Mouse (Mus musculus) heart, embryonic 14.5 days (tissue): ENCODE results near the gene Mcm3. TPM values are rescaled to one million over a fixed set of nuclear protein-coding genes. Genes with fewer than 3 reads are reported as not detected.

ENCODE experiments used
- ATAC-seq: fragments of 200-750 bp; cut with Nextera tagmentation; 2 replicates; pipeline ENCODE4 v1.8.0; 2017; ENCODE audit warnings: low read depth, moderate TSS enrichment; ENCODE audit not compliant: insufficient number of reproducible peaks, insufficient read depth, low FRiP score
- H3K27ac ChIP-seq, 2 experiments: fragments of 200-500 bp in 1 of 2; fragments of 300-500 bp in 1 of 2; sonication (generic) in 1 of 2; replicated peaks in 1 of 2; 2 replicates each; pipeline ENCODE4 v1.5.1; 2012 to 2014; ENCODE audit warnings: low read depth in 2 of 2, low read length in 2 of 2, control low read depth in 1 of 2, mild to moderate bottlenecking in 1 of 2, mixed read lengths in 1 of 2; ENCODE audit not compliant: control insufficient read depth in 1 of 2, insufficient read depth in 1 of 2
- H3K27me3 ChIP-seq: fragments of 300-500 bp; sonication (generic); 2 replicates; pipeline ENCODE4 v1.6.1; 2014; ENCODE audit warnings: mild to moderate bottlenecking, low read length, control low read depth; ENCODE audit not compliant: control insufficient read depth, insufficient read depth
- H3K36me3 ChIP-seq: fragments of 300-500 bp; sonication (generic); 2 replicates; pipeline ENCODE4 v1.6.1; 2014; ENCODE audit warnings: mild to moderate bottlenecking, control low read depth, low read length, mixed read lengths; ENCODE audit not compliant: control insufficient read depth, insufficient read depth
- H3K4me1 ChIP-seq, 2 experiments: fragments of 200-500 bp in 1 of 2; fragments of 300-500 bp in 1 of 2; sonication (generic) in 1 of 2; 2 replicates each; pipeline ENCODE4 v1.6.1; 2012 to 2014; ENCODE audit warnings: low read length in 2 of 2, control low read depth in 1 of 2, mixed read lengths in 1 of 2; ENCODE audit not compliant: control insufficient read depth in 2 of 2, insufficient read depth in 2 of 2
- H3K4me2 ChIP-seq: fragments of 300-500 bp; sonication (generic); 2 replicates; pipeline ENCODE4 v1.6.1; 2014; ENCODE audit warnings: mild to moderate bottlenecking, low read length
- H3K4me3 ChIP-seq, 2 experiments: fragments of 200-500 bp in 1 of 2; fragments of 300-500 bp in 1 of 2; sonication (generic) in 1 of 2; 2 replicates each; pipeline ENCODE4 v1.5.1; 2012 to 2014; ENCODE audit warnings: low read length in 2 of 2, mild to moderate bottlenecking in 2 of 2, control low read depth in 1 of 2, low read depth in 1 of 2, moderate library complexity in 1 of 2; ENCODE audit not compliant: control insufficient read depth in 1 of 2, insufficient read depth in 1 of 2
- H3K9ac ChIP-seq: fragments of 300-500 bp; sonication (generic); 2 replicates; pipeline ENCODE4 v1.6.1; 2014; ENCODE audit warnings: mild to moderate bottlenecking, low read length
- H3K9me3 ChIP-seq: fragments of 300-500 bp; sonication (generic); 2 replicates; pipeline ENCODE4 v1.6.1; 2016; ENCODE audit warnings: low read length, control low read depth; ENCODE audit not compliant: control insufficient read depth
- whole genome bisulfite sequencing: fragments of 180-500 bp; shearing (Covaris S2); extraction: QIAGEN DNeasy Blood & Tissue Kit; methylation state at CpG from one replicate; pipeline ENCODE4 v1.1.7; 2014; 5-methylcytosine and 5-hydroxymethylcytosine counted together
- polyA plus RNA-seq: library from polyadenylated mRNA; unstranded; fragments of >200 nt; fragmentation: Nextera tagmentation; extraction: Ambion mirVana; gene quantifications from 2 replicates; pipeline ENCODE4 v1.2.1, GENCODE M21; 2014

The Mcm3 gene
- 85.2 and 86.9 TPM in 2 replicates for polyA plus RNA-seq

DNA sequence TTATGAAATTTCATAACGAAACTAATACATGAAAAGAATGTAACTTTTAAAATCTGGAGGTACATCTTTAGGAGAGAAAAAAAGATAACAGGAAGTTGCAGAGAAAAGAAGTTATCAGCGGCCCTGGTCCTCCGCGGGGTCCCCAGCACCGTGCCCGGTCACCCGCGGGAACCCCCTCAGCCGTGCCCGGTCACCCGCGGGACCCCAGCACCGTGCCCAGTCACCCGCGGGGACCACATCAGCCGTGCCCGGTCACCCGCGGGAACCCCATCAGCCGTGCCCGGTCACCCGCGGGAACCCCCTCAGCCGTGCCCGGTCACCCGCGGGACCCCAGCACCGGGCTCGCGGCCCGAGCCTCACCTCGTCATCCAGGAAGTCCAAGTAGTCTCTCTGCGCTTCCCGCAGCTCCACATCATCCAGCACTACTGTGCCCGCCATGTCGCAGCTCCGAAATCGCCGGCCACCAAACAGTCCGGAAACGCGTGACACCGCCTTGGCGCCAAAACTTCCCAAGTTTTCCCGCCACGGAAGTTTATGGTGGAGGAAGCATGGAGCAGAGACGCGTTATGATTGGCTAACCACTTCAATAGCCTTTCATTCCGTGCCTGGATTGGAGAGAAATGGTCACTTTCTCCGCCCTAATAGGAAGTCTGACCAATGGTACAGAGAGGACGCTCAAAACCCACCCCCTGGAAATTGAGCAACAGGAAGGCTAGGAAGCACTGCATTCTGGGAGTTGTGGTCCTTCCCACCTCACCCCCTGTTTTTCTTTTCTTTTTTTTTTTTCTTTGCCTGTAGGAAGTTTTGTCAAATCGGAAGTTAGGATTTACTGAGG, at the start of gene Mcm3:
Gene Mcm3, minus strand, starts transcription at position 542 of the 835 bp plus-strand sequence.
- H3K4me2 ChIP-seq, result peak within 1 kb of the TSS; percentile 75
- WGBS, result 1% methylated on average over 48 of the region's 52 CpGs
- H3K9me3 ChIP-seq, result no peaks in the 10 kb centered on the region
- no peaks in the 10 kb centered on the region for H3K27me3 ChIP-seq
- peak within 1 kb of the TSS; percentile 74 to 89 for H3K4me3 ChIP-seq
- peak; percentile 97 for ATAC-seq
- H3K27ac ChIP-seq, result peak within 1 kb of the TSS in 1 of 2 experiments; percentile 48; a peak in 1 of 4 replicates
- peaks cover 0 to 7% of the 10 kb centered on the region in 2 experiments; a peak in 2 of 4 replicates for H3K4me1 ChIP-seq
- peak within 1 kb of the TSS; percentile 83 for H3K9ac ChIP-seq
- peaks cover 30% of the 10 kb centered on the region for H3K36me3 ChIP-seq

DNA sequence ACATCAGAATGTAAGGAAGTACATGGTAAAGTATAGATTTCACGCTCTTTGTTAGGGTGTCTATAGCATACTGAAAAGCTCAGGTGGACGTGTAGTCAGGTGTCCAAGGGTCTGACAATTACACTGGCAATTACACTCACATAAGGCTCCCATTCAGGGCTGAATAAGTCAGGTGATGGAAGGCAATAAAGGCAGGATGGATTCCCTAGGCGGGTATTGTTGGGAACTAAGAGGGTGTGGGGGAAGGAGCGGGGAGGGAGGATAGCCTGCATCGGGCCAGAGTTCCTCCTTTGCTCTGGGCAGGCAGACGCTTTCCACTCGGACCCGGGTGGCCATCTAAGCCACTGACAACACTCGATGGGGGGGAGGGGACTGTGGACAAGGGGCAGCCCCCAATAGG, 47.9 kb upstream of the Mcm3 start:
- Histone ChIP-seq H3K9ac (no peak overlapping the region), H3K4me2 (no peak overlapping the region), H3K27ac (no peak overlapping the region), H3K9me3 (no peaks in the 10 kb centered on the region), H3K27me3 (no peaks in the 10 kb centered on the region), H3K4me1 (peaks cover 10 to 21% of the 10 kb centered on the region in 2 experiments), H3K4me3 (no peak overlapping the region), H3K36me3 (no peaks in the 10 kb centered on the region)
- 70% methylated on average over 9 of the region's 9 CpGs for WGBS
- ATAC-seq, result no peak

DNA sequence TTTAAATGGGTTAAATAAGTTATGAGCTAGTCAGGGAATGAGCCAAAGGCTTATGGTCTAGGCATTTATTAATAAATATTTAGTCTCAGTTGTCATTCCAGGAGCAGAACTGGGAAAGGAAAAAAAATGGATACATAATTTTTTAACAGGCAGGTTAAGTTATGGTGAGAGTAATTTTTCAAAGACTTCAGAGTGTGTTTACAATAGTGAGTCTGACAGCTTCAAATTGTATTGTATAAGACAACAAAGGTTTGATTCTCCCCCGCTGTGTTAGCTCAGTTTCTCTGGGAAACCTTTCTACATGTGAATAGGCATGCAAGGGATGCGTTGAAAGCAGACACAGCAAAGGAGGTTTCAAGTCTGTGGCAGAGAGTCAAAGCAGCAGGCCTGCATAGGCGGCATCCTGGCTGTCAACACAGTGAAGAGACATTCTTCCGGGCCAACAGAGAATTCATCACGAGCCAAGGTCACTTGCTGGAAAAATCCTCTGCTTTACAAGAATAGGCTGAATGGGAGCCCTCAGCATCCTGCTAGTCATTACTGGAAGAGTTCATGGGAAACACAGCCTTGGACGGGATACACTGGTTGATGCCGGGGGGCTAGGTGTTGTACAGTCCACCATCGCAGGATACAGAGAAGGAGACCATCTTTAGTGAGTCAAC, 47.3 kb upstream of the Mcm3 start:
- Histone ChIP-seq H3K9ac (no peak overlapping the region), H3K27ac (peak overlapping the region in 1 of 2 experiments; percentile 53; a peak in 1 of 4 replicates), H3K9me3 (no peaks in the 10 kb centered on the region), H3K36me3 (no peaks in the 10 kb centered on the region), H3K4me2 (0 out of 2 replicates have a peak overlapping the region, but pooled peaks have one; percentile 6), H3K4me1 (peaks cover 9 to 18% of the 10 kb centered on the region in 2 experiments), H3K4me3 (no peak overlapping the region), H3K27me3 (no peaks in the 10 kb centered on the region)
- no peak; the same call in 1 of the 2 replicates for ATAC-seq
- WGBS, result 35% methylated on average over 8 of the region's 8 CpGs

DNA sequence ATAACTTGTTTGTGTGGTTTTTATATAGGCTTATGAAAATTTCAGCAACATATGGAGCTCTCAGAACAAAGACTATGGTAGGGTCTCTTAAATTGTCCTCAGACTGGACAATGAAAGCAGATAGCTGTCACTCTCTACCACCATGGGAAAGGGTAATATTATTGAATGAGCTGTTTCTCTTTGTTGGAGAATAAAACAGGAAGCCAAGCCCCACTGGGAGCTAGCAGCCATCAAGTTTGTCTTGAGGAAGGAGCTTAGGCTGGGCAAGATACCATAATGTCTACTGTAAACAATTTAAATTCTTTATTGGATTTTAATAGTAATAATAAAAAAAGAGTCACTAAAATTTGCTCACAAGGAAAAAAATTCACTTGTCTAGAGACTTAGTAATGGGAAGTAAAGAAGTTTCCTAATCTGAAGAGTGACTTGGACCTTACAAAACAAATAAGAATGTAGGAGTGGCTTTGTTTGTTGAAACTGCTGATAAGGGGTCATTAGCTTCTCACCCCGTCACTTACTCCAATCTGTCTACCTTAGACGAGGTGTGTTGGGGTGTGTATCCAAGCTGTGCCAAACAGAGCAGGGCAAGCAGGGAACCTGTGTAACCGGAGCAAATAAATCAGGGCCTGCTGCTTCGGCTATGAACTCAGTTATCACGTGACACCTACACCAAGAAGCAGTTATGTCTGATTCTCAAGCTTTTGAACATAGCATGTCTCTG, 43.5 kb upstream of the Mcm3 start:
- 38% methylated on average over 5 of the region's 5 CpGs for WGBS
- H3K27me3 ChIP-seq, result no peaks in the 10 kb centered on the region
- H3K4me2 ChIP-seq, result no peak overlapping the region
- no peak overlapping the region for H3K9ac ChIP-seq
- H3K27ac ChIP-seq, result no peak overlapping the region
- no peak overlapping the region for H3K4me3 ChIP-seq
- no peaks in the 10 kb centered on the region for H3K9me3 ChIP-seq
- peaks cover 5 to 10% of the 10 kb centered on the region in 2 experiments; a peak in 3 of 4 replicates for H3K4me1 ChIP-seq
- no peak for ATAC-seq
- H3K36me3 ChIP-seq, result no peaks in the 10 kb centered on the region

DNA sequence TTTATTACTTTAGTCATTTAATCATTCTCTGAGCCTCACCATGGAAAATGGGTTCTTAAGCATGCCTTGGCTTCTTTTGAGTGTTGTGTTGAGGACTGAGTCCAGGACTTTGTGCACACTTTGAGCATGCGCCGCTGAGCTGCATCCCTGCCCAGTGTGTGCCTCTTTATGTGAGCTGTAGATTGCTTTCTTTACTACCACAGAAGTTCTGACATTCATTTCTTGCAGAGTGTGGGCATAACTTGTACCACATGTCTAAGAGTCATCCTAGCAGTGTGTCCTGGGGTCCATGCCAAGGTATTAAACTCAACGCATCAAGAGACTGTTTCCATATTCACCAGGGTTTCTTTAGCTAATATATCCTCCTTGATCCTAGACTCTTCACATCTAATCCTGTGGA, 41.8 kb upstream of the Mcm3 start:
- no peaks in the 10 kb centered on the region for H3K27me3 ChIP-seq
- H3K27ac ChIP-seq, result no peak overlapping the region
- 90% methylated on average over 3 of the region's 3 CpGs for WGBS
- no peak for ATAC-seq
- no peak overlapping the region for H3K4me3 ChIP-seq
- no peak overlapping the region for H3K4me2 ChIP-seq
- no peaks in the 10 kb centered on the region for H3K9me3 ChIP-seq
- H3K9ac ChIP-seq, result no peak overlapping the region
- H3K36me3 ChIP-seq, result no peaks in the 10 kb centered on the region
- H3K4me1 ChIP-seq, result no peaks in the 10 kb centered on the region

DNA sequence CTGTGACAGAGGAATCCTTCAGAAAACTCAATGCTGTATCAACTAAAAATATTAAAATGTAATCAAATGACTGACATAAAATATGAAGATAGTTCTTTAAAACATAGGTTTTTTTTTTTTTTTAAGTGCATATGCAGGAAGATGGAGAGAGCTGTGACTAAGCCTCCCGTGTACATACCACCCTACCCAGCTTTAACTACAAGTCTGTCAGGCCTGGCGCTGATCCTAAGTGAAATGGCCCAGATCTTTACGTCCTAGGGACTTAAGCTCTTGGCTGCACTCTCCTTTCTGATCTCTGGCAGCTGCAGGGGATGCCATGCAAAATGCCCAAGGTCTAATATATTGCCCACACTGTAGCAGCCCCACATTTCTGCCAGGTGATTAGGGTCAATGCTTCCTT, 40.7 kb upstream of the Mcm3 start:
- H3K36me3 ChIP-seq, result no peaks in the 10 kb centered on the region
- H3K27me3 ChIP-seq, result no peaks in the 10 kb centered on the region
- H3K4me3 ChIP-seq, result no peak overlapping the region
- H3K4me2 ChIP-seq, result no peak overlapping the region
- H3K9me3 ChIP-seq, result no peaks in the 10 kb centered on the region
- no peak for ATAC-seq
- 71% methylated on average over 3 of the region's 3 CpGs for WGBS
- no peaks in the 10 kb centered on the region for H3K4me1 ChIP-seq
- no peak overlapping the region for H3K27ac ChIP-seq
- no peak overlapping the region for H3K9ac ChIP-seq
